Mouse (Mus musculus) hindbrain, embryonic 10.5 days (tissue): Measurements from ENCODE around the gene Rplp1. TPM values are rescaled to one million over a fixed set of nuclear protein-coding genes. Genes with fewer than 3 reads are reported as not detected.
A peak's percentile ranks its signal among the peaks of the same experiment; 100 is the strongest.

Source experiments
- DNase-seq: peaks from one replicate; pipeline ENCODE4 v3.0.0-alpha.2; 2017; ENCODE audit warnings: low spot score
- H3K27ac ChIP-seq: fragments of 300-500 bp; sonication (generic); 2 replicates; pipeline ENCODE4 v1.5.1; 2016; ENCODE audit warnings: mild to moderate bottlenecking, moderate library complexity
- H3K27me3 ChIP-seq: fragments of 300-500 bp; sonication (generic); 2 replicates; pipeline ENCODE4 v1.6.1; 2016; ENCODE audit warnings: mild to moderate bottlenecking; ENCODE audit not compliant: poor library complexity, insufficient read depth, severe bottlenecking
- H3K36me3 ChIP-seq: fragments of 300-500 bp; sonication (generic); 2 replicates; pipeline ENCODE4 v1.6.1; 2016; ENCODE audit warnings: mild to moderate bottlenecking, moderate library complexity
- H3K4me1 ChIP-seq: fragments of 300-500 bp; sonication (generic); replicated peaks from 2 replicates; pipeline ENCODE4 v1.6.1; 2016; ENCODE audit warnings: mild to moderate bottlenecking
- H3K4me3 ChIP-seq: fragments of 300-500 bp; sonication (generic); 2 replicates; pipeline ENCODE4 v1.5.1; 2016; ENCODE audit warnings: mild to moderate bottlenecking, moderate library complexity
- H3K9me3 ChIP-seq: fragments of 300-500 bp; sonication (generic); 2 replicates; pipeline ENCODE4 v1.6.1; 2016; ENCODE audit warnings: mild to moderate bottlenecking, moderate library complexity
- WGBS: fragments of 180-500 bp; shearing (Covaris S2); methylation state at CpG from one replicate; pipeline ENCODE4 v1.1.7; 2016; 5-methylcytosine and 5-hydroxymethylcytosine counted together
- polyA plus RNA-seq: library from polyadenylated mRNA; unstranded; fragments of >200 nt; fragmentation: Nextera tagmentation; extraction: Ambion mirVana; gene quantifications from 2 replicates; pipeline ENCODE4 v1.2.1, GENCODE M21; 2016

The Rplp1 gene
- polyA plus RNA-seq, 1 experiment from 2014 or later: 1,078 TPM

GRCm38 (mm10) chr9:61885964-61886363 lies 28.4 kb downstream of the Rplp1 start:
- Histone ChIP-seq H3K27me3 (peaks cover 19% of the 10 kb centered on the region), H3K27ac (peak overlapping the region; percentile 37; the same call in 1 of the 2 replicates), H3K4me3 (no peak overlapping the region), H3K36me3 (no peaks in the 10 kb centered on the region), H3K4me1 (peaks cover 45% of the 10 kb centered on the region), H3K9me3 (no peaks in the 10 kb centered on the region)
- 83% methylated on average over 7 of the region's 7 CpGs for WGBS
- DNase-seq: no peak

DNA sequence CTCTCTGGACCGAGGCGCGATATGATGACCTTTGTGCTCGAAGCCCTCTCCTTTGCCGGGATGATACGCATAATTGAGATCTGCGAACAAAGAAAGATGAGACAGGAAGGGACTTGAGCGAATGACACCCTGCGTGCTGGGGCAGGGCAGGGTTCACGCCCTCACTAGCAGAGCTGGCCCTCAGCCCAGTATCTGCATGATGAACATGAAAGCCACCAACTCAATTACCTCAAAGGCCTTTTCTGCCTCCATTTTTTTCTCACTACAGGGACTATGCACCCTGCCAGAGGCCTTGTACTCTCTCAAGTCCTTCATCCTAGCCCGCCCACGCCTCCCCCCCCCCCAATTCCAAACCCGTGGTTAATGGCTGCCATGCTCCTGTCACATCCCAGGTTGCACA lies 29.4 kb downstream of the Rplp1 start:
- Histone ChIP-seq H3K4me3 (no peak overlapping the region), H3K27ac (peak overlapping the region; percentile 37), H3K36me3 (no peaks in the 10 kb centered on the region), H3K27me3 (peaks cover 19% of the 10 kb centered on the region), H3K9me3 (no peaks in the 10 kb centered on the region), H3K4me1 (peaks cover 38% of the 10 kb centered on the region)
- 33% methylated on average over 13 of the region's 13 CpGs for WGBS
- DNase-seq: peak; percentile 41

GRCm38 (mm10) chr9:61884375-61884774 lies 30.0 kb downstream of the Rplp1 start:
- WGBS: 61% methylated on average over 7 of the region's 7 CpGs
- H3K4me3 ChIP-seq: no peak overlapping the region
- peak overlapping the region; percentile 37; the same call in 1 of the 2 replicates for H3K27ac ChIP-seq
- H3K27me3 ChIP-seq: peaks cover 19% of the 10 kb centered on the region
- H3K36me3 ChIP-seq: no peaks in the 10 kb centered on the region
- H3K4me1 ChIP-seq: peaks cover 32% of the 10 kb centered on the region
- no peak for DNase-seq
- no peaks in the 10 kb centered on the region for H3K9me3 ChIP-seq

DNA sequence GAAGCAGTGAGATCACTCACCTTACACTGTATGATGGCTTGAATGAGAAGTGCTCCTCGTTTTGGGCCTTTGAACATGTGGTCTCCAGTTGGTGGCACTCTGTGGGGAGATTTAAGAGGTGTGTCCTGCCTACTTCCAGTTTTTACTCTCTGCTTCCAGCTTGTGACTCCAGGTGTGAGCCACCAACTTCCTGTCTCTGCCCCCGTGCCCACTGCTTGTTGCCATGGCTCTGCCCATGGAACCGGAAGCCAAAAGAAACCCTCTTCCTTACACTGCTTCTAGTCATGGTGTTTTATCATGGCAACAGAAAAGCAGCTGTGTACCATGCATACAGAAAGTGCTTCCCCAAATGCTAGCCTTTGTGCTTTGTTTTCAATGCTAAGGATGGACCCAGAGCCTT lies 32.2 kb downstream of the Rplp1 start:
- Histone ChIP-seq H3K36me3 (no peaks in the 10 kb centered on the region), H3K4me3 (no peak overlapping the region), H3K27me3 (peaks cover 13% of the 10 kb centered on the region), H3K27ac (no peak overlapping the region), H3K4me1 (peaks cover 43% of the 10 kb centered on the region), H3K9me3 (no peaks in the 10 kb centered on the region)
- DNase-seq: no peak
- WGBS: 81% methylated on average over 3 of the region's 3 CpGs

GRCm38 (mm10) chr9:61878889-61879288 lies 35.5 kb downstream of the Rplp1 start:
- H3K27ac ChIP-seq: 0 out of 2 replicates have a peak overlapping the region, but pooled peaks have one; percentile 16
- peaks cover 19% of the 10 kb centered on the region for H3K27me3 ChIP-seq
- WGBS: 22% methylated on average over 2 of the region's 2 CpGs
- H3K9me3 ChIP-seq: no peaks in the 10 kb centered on the region
- no peak overlapping the region for H3K4me3 ChIP-seq
- DNase-seq: peak; percentile 85
- H3K36me3 ChIP-seq: no peaks in the 10 kb centered on the region
- H3K4me1 ChIP-seq: peaks cover 45% of the 10 kb centered on the region

DNA sequence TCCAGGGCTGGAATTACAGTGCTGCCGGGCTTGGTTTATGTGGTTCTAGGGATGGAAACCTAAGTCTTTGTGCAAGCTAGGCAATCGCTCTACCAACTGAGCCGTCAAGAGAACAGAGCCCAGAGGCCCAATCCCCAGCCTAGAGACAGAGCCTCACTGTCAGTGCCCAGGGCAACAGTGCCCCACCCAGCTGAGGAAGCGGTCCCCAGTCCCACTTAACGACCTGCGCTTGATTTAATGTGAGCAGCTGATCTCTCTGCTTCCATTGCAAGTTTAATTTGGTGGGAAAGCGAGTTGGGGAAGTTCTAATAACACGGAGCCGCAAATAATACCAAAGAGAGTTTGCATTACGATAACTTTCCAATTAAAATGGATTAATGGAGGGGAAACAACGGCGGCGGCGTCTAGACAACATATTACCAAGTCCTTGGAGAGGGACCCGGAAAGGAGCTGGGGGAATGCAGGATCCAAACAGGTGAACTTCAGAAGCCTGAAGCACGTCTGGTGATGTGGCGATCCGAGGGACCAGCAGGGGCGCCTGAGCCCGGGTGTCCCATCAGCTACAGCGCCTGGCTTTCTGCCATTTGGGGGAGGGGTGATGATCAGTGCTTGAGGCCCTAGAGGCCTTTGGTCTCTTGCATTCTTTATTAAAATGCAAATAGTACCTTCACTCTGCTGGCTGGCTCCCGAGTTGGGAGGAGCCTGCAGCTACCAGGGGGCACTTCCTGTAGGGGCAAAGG lies 36.8 kb downstream of the Rplp1 start:
- H3K4me1 ChIP-seq: peaks cover 56% of the 10 kb centered on the region
- peak; percentile 43 for DNase-seq
- WGBS: 21% methylated on average over 22 of the region's 22 CpGs

DNA sequence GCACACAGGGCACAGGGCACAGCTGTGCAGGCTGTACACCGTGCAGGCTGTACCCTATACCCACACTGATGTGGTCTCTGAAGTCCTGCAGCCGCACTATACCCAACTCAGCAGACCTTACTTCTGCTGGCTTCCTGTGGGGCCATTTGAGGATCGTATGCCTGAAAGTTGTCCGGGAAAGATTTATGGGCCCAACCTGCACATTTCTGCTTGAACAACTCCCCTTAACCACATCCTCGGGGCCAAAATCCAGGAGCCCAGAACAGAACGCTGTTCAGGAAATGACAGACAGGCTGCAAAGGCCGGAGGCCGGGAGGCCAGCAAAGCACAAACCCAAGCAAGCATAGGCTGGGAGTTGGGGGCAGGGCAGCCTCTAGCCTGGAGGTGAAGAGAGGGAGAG lies 41.0 kb downstream of the Rplp1 start:
- Histone ChIP-seq H3K27me3 (peaks cover 13% of the 10 kb centered on the region), H3K9me3 (peaks cover 3% of the 10 kb centered on the region; the same call in 1 of the 2 replicates), H3K36me3 (no peaks in the 10 kb centered on the region), H3K27ac (peak overlapping the region; percentile 85), H3K4me1 (peaks cover 67% of the 10 kb centered on the region), H3K4me3 (no peak overlapping the region)
- DNase-seq: peak; percentile 34
- 37% methylated on average over 8 of the region's 8 CpGs for WGBS

More for the DNA sequence above, 36.8 kb downstream of the Rplp1 start:
- Histone ChIP-seq H3K9me3 (no peaks in the 10 kb centered on the region), H3K27ac (peak overlapping the region; percentile 72), H3K4me3 (peak overlapping the region; percentile 18; the same call in 1 of the 2 replicates), H3K27me3 (peaks cover 15% of the 10 kb centered on the region), H3K36me3 (no peaks in the 10 kb centered on the region)

- peaks cover 12% of the 10 kb centered on the region for H3K27me3 ChIP-seq
- 19% methylated on average over 8 of the region's 8 CpGs for WGBS
- H3K27ac ChIP-seq: peak overlapping the region; percentile 85
- peaks cover 58% of the 10 kb centered on the region for H3K4me1 ChIP-seq
- 0 out of 2 replicates have a peak overlapping the region, but pooled peaks have one; percentile 2 for H3K4me3 ChIP-seq
- DNase-seq: peak; percentile 63
- H3K9me3 ChIP-seq: peaks cover 3% of the 10 kb centered on the region; the same call in 1 of the 2 replicates
- no peaks in the 10 kb centered on the region for H3K36me3 ChIP-seq
Observed at GRCm38 (mm10) chr9:61872246-61872941, 41.9 kb downstream of the Rplp1 start.

DNA sequence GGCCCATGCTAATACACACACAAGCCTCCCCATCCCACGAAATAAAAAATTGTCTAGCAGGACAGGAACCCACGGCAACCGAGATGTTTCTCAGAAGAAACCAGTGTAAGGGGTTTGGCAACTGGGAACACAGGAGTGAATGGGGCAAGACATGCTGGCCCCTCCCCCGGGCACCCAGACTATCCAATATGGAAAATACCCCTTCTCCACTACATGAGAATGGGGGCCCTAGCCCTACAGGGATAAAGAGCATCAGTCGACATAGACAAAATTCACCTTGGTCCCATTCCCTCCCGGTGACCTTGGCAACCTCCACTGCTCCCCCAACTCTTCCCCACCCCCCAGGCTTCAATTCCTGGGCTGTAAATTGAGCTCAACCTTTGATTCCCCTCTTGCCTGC lies 42.5 kb downstream of the Rplp1 start:
- Histone ChIP-seq H3K27ac (peak overlapping the region; percentile 85), H3K4me1 (peaks cover 55% of the 10 kb centered on the region), H3K9me3 (peaks cover 3% of the 10 kb centered on the region; the same call in 1 of the 2 replicates), H3K36me3 (no peaks in the 10 kb centered on the region), H3K4me3 (0 out of 2 replicates have a peak overlapping the region, but pooled peaks have one; percentile 0), H3K27me3 (peaks cover 7% of the 10 kb centered on the region)
- no peak for DNase-seq
- 30% methylated on average over 6 of the region's 6 CpGs for WGBS

GRCm38 (mm10) chr9:61867659-61868058 lies 46.7 kb downstream of the Rplp1 start:
- H3K27ac ChIP-seq: no peak overlapping the region
- H3K4me1 ChIP-seq: peaks cover 34% of the 10 kb centered on the region
- WGBS: 82% methylated on average over 11 of the region's 11 CpGs
- no peaks in the 10 kb centered on the region for H3K36me3 ChIP-seq
- no peaks in the 10 kb centered on the region; the same call in 1 of the 2 replicates for H3K27me3 ChIP-seq
- peaks cover 3% of the 10 kb centered on the region; the same call in 1 of the 2 replicates for H3K9me3 ChIP-seq
- DNase-seq: no peak
- H3K4me3 ChIP-seq: no peak overlapping the region
